Mouse (Mus musculus): ENCODE results near the gene Olfr1116.

Gene Olfr1116

GRCm38 (mm10) chr2:87267234-87267633 is at the start of gene Olfr1116:
Gene Olfr1116 (plus strand): TSS chr2:87267534.
- no peak for TF ChIP-seq GATA4 (IDR thresholded peaks at IDR 0.05; ENCODE audit: insufficient replicate concordance, low read length)

DNA sequence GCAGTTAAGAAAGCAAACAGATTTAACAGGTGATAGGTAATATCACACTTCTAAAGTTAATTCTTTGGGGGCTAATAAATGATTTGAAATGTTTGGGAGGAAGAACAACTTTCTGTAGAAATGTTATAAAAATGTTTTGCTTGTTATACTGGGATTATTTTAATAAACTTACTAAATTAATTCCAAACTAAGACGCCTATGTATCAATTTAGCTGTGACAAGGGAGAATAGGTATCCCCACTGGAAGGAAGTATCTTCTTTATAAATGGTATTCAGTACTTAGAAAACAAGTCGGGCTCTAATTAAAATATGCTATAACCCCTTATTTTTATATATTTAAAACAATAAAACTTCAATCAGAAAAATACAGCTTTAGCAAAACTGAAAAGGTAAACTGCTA is 19.6 kb upstream of the Olfr1116 start, which contains the start of gene Olfr1115:
Gene Olfr1115, plus strand, starts transcription at position 301 of the 400 bp plus-strand sequence.
- no peak for TF ChIP-seq GATA4 (IDR thresholded peaks at IDR 0.05; ENCODE audit: insufficient replicate concordance, low read length)

DNA sequence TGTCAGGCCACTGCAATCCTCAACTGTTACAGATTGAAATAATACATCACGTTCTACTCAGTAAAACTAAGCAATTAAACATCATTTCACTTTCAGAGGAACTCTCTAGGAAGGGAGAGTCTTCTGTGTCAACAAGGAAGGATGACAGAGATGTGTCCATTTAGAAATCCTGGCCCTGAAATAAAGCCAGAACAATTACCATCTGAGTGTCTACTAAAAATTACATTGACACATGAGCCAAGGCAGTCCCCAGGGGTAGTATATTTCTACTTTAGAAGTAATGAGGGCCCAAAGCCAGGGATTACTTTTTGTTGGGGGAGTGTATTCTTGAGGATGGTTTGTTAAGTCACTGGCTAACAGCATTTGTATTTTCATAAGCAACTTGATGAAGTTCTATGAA is 39.9 kb downstream of the Olfr1116 start, which contains the start of gene Olfr1118:
Gene Olfr1118, plus strand, starts transcription at position 301 of the 400 bp plus-strand sequence.
- no peak for TF ChIP-seq GATA4 (IDR thresholded peaks at IDR 0.05; ENCODE audit: insufficient replicate concordance, low read length)
